Mouse (Mus musculus) liver, embryonic 14.5 days (tissue): ENCODE data around the gene Cisd3.

ENCODE experiments used
- CTCF ChIP-seq: IDR thresholded peaks from 2 replicates; pipeline ENCODE4 v1.5.1; 2016; ENCODE audit warnings: antibody characterized with exemption, low read depth, control low read depth
- EP300 ChIP-seq: IDR thresholded peaks from 2 replicates; pipeline ENCODE4 v1.6.1; 2016; ENCODE audit warnings: antibody characterized with exemption, low read depth

DNA sequence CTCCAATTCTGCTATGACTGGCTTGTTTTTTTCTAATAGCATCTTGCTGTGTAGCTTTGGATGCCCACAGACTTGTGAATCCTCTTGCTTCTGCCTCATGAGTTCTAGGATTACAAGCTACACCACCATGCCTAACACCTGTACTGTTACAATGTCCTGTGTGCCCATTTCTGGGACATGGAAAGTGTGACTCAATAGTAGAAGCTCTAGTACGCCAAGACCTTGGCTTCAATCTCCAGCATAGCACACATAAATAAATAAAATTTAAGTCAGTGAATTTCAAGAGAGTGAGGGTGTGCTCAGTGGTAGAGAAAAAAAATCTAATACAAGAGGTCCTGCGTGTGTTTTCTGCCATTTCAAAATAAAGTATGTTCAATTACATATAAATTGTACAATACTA, 31.4 kb upstream of the Cisd3 start:
- no peak for TF ChIP-seq CTCF
- no peak for TF ChIP-seq EP300
